Mouse (Mus musculus): ENCODE measurements around the gene Nod2. TPM values are rescaled to one million over a fixed set of nuclear protein-coding genes. Genes with fewer than 3 reads are reported as not detected.

The Nod2 gene
- polyA plus RNA-seq, 1 experiment from 2014 or later = 0.13 TPM

- ATAC-seq (ENCODE audit: insufficient number of reproducible peaks, insufficient read depth, low FRiP score, low read depth) = no peak
- 69% methylated on average over 6 of the region's 6 CpGs for WGBS
These were observed 15.3 kb downstream of the Nod2 start for GRCm38 (mm10) chr8:88662401-88662821.

DNA sequence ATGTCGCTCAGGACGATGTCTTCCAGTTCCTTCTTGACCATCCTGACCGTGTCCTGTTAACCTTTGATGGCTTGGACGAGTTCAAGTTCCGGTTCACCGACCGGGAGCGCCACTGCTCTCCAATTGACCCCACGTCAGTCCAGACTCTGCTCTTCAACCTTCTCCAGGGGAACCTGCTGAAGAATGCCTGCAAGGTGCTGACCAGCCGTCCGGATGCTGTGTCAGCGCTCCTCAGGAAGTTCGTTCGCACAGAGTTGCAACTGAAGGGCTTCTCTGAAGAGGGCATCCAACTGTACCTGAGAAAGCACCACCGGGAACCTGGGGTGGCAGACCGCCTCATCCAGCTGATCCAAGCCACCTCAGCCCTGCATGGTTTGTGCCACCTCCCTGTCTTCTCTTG, 17.0 kb downstream of the Nod2 start:
- Histone ChIP-seq H3K9ac (replicated peaks; ENCODE audit: low read depth, low read length) (no peak overlapping the region), H3K9me3 (ENCODE audit: control insufficient read depth, low read depth, low read length) (no peaks in the 10 kb centered on the region), H3K27ac (ENCODE audit: low read length) (no peak overlapping the region), H3K27me3 (ENCODE audit: control insufficient read depth, insufficient read depth, low read length) (no peaks in the 10 kb centered on the region), H3K36me3 (ENCODE audit: control insufficient read depth, insufficient read depth, low read length) (no peaks in the 10 kb centered on the region), H3K4me3 (ENCODE audit: low read depth, low read length) (no peak overlapping the region), H3K4me2 (replicated peaks; ENCODE audit: low read depth, low read length) (no peak overlapping the region), H3K4me1 (ENCODE audit: control insufficient read depth, insufficient read depth, low read length) (0 out of 2 replicates have a peak, but pooled peaks cover 3% of the 10 kb centered on the region)
- 86% methylated on average over 16 of the region's 16 CpGs for WGBS
- ATAC-seq (ENCODE audit: insufficient number of reproducible peaks, insufficient read depth, low FRiP score, low read depth) = no peak

More at GRCm38 (mm10) chr8:88662401-88662821, 15.3 kb downstream of the Nod2 start:
- Histone ChIP-seq H3K4me2 (replicated peaks; ENCODE audit: low read depth, low read length) (no peak overlapping the region), H3K9ac (replicated peaks; ENCODE audit: low read depth, low read length) (no peak overlapping the region), H3K4me3 (ENCODE audit: low read depth, low read length) (no peak overlapping the region), H3K4me1 (ENCODE audit: control insufficient read depth, insufficient read depth, low read length) (no peaks in the 10 kb centered on the region), H3K9me3 (ENCODE audit: control insufficient read depth, low read depth, low read length) (no peaks in the 10 kb centered on the region), H3K36me3 (ENCODE audit: control insufficient read depth, insufficient read depth, low read length) (no peaks in the 10 kb centered on the region), H3K27ac (ENCODE audit: low read length) (no peak overlapping the region), H3K27me3 (ENCODE audit: control insufficient read depth, insufficient read depth, low read length) (no peaks in the 10 kb centered on the region)

DNA sequence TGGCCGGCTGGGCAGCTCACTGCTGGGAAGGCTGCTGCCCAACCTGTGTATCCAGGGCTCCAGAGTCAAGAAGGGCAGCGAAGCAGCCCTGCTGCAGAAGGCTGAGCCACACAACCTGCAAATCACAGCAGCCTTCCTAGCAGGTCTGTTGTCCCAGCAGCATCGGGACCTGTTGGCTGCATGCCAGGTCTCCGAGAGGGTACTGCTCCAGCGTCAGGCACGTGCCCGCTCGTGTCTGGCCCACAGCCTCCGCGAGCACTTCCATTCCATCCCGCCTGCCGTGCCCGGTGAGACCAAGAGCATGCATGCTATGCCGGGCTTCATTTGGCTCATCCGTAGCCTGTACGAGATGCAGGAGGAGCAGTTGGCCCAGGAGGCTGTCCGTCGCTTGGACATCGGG, 17.8 kb downstream of the Nod2 start:
- Histone ChIP-seq H3K36me3 (ENCODE audit: control insufficient read depth, insufficient read depth, low read length) (no peaks in the 10 kb centered on the region), H3K9ac (replicated peaks; ENCODE audit: low read depth, low read length) (no peak overlapping the region), H3K27me3 (ENCODE audit: control insufficient read depth, insufficient read depth, low read length) (no peaks in the 10 kb centered on the region), H3K27ac (ENCODE audit: low read length) (no peak overlapping the region), H3K4me2 (replicated peaks; ENCODE audit: low read depth, low read length) (no peak overlapping the region), H3K4me1 (ENCODE audit: control insufficient read depth, insufficient read depth, low read length) (0 out of 2 replicates have a peak, but pooled peaks cover 3% of the 10 kb centered on the region), H3K9me3 (ENCODE audit: control insufficient read depth, low read depth, low read length) (no peaks in the 10 kb centered on the region), H3K4me3 (ENCODE audit: low read depth, low read length) (no peak overlapping the region)
- 84% methylated on average over 19 of the region's 19 CpGs for WGBS
- ATAC-seq (ENCODE audit: insufficient number of reproducible peaks, insufficient read depth, low FRiP score, low read depth) = no peak

DNA sequence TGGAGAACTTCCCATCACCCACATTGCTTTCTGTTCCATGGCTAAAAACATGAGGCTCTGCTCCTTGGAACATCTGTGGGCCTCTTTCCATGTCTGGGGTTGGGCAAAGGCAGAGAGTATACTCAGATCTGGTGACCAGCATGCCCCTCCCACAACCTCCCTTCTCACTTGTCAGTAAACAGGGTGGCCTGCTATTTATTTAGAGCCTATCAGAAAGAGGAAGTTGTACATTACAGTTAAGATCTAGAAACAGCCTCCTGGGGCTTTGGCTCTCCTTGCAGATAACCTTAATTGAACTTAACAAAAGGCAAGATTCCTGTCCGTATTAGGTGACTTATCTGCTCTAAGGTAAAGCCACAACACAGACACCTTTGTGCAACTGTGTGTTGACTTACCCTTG, 19.3 kb downstream of the Nod2 start:
- Histone ChIP-seq H3K27ac (ENCODE audit: low read length) (no peak overlapping the region), H3K36me3 (ENCODE audit: control insufficient read depth, insufficient read depth, low read length) (no peaks in the 10 kb centered on the region), H3K9me3 (ENCODE audit: control insufficient read depth, low read depth, low read length) (no peaks in the 10 kb centered on the region), H3K4me1 (ENCODE audit: control insufficient read depth, insufficient read depth, low read length) (0 out of 2 replicates have a peak, but pooled peaks cover 3% of the 10 kb centered on the region), H3K9ac (replicated peaks; ENCODE audit: low read depth, low read length) (no peak overlapping the region), H3K4me2 (replicated peaks; ENCODE audit: low read depth, low read length) (no peak overlapping the region), H3K27me3 (ENCODE audit: control insufficient read depth, insufficient read depth, low read length) (no peaks in the 10 kb centered on the region), H3K4me3 (ENCODE audit: low read depth, low read length) (no peak overlapping the region)
- no peak for ATAC-seq (ENCODE audit: insufficient number of reproducible peaks, insufficient read depth, low FRiP score, low read depth)
- 50% methylated on average over 1 of the region's 1 CpGs for WGBS

DNA sequence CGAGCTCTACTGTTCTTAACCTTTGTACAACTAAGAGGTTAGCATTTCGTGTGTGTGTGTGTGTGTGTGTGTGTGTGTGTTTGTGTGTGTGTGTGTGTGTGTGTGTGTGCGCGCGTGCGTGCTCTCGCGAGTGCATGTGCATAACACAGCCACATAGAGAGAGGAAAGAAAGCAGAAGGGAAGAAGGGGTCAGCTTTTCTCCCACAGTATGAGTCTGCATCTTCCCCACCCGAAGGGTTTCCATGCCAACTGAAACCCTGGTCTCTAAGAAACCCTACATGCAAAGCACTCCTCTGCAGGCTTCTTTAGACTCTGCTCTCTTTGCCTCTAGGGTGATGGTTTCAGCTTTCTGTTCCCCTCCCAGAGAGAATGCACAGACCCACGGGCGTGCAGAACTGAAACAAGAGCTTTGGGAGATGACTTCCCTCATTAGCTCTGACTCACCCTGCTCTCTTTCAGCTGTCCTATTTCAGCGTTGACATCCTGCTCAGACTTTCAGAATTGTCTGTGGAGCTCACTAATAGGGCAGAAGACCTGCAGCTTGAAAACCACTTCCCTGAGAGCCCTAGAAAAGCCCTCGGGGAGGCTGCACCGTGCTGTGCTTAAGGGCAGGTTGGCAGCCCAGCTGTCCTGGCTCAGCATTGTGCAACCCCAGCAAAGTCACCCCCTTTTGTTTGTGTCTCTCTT, 21.4 kb downstream of the Nod2 start:
- Histone ChIP-seq H3K4me3 (ENCODE audit: low read depth, low read length) (no peak overlapping the region), H3K27me3 (ENCODE audit: control insufficient read depth, insufficient read depth, low read length) (no peaks in the 10 kb centered on the region), H3K9ac (replicated peaks; ENCODE audit: low read depth, low read length) (no peak overlapping the region), H3K27ac (ENCODE audit: low read length) (no peak overlapping the region), H3K4me1 (ENCODE audit: control insufficient read depth, insufficient read depth, low read length) (0 out of 2 replicates have a peak, but pooled peaks cover 3% of the 10 kb centered on the region), H3K9me3 (ENCODE audit: control insufficient read depth, low read depth, low read length) (no peaks in the 10 kb centered on the region), H3K4me2 (replicated peaks; ENCODE audit: low read depth, low read length) (no peak overlapping the region), H3K36me3 (ENCODE audit: control insufficient read depth, insufficient read depth, low read length) (no peaks in the 10 kb centered on the region)
- ATAC-seq (ENCODE audit: insufficient number of reproducible peaks, insufficient read depth, low FRiP score, low read depth) = 0 out of 2 replicates have a peak, but pooled peaks have one; percentile 47
- WGBS = 57% methylated on average over 14 of the region's 14 CpGs

GRCm38 (mm10) chr8:88670782-88671181, 23.7 kb downstream of the Nod2 start:
- 81% methylated on average over 6 of the region's 6 CpGs for WGBS
- no peaks in the 10 kb centered on the region for H3K27me3 ChIP-seq (ENCODE audit: control insufficient read depth, insufficient read depth, low read length)
- H3K9ac ChIP-seq (replicated peaks; ENCODE audit: low read depth, low read length) = no peak overlapping the region
- ATAC-seq (ENCODE audit: insufficient number of reproducible peaks, insufficient read depth, low FRiP score, low read depth) = no peak
- H3K4me1 ChIP-seq (ENCODE audit: control insufficient read depth, insufficient read depth, low read length) = 0 out of 2 replicates have a peak, but pooled peaks cover 3% of the 10 kb centered on the region
- no peak overlapping the region for H3K4me3 ChIP-seq (ENCODE audit: low read depth, low read length)
- H3K36me3 ChIP-seq (ENCODE audit: control insufficient read depth, insufficient read depth, low read length) = no peaks in the 10 kb centered on the region
- H3K9me3 ChIP-seq (ENCODE audit: control insufficient read depth, low read depth, low read length) = no peaks in the 10 kb centered on the region
- H3K4me2 ChIP-seq (replicated peaks; ENCODE audit: low read depth, low read length) = no peak overlapping the region
- no peak overlapping the region for H3K27ac ChIP-seq (ENCODE audit: low read length)

DNA sequence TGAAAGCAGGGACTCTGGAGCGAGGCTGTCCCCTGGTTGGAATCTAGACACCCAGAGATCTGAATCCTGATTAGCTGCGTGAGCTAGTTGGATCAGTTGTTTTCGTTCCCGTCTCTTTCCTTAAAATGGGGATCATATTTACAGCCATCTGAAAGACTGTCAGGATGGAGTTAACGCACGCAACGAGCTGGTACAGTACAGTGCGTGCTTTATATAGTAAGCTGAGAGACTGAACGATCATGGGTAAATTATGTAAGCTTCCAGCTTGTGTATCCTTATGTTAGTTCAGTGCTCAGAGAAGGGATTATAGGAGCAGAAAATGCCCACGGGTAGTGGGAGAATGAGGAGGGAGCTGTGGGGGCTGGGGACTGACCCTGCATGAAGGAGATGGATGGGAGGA, 24.5 kb downstream of the Nod2 start:
- no peak for ATAC-seq (ENCODE audit: insufficient number of reproducible peaks, insufficient read depth, low FRiP score, low read depth)

DNA sequence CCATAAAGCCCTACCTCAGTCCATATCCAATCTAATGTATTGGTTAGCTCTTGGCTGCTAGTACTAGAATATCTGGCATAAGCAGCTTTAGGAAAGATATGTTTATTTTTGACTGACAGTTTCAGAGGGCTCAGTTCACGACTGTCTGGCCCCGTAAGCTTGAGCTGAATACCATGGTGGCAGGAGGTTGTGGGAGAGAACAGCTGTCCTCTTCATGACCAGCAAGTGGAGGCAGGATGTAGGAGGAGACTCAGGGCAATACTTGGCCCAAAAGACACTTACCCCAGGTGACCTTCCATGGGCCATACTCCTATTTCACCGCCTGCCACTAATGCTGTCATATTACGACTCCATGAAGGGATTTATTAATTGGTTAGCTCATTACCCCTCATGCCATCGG, 26.7 kb downstream of the Nod2 start:
- H3K4me3 ChIP-seq (ENCODE audit: low read depth, low read length) = no peak overlapping the region
- WGBS = 72% methylated on average over 5 of the region's 5 CpGs
- ATAC-seq (ENCODE audit: insufficient number of reproducible peaks, insufficient read depth, low FRiP score, low read depth) = no peak
- H3K9me3 ChIP-seq (ENCODE audit: control insufficient read depth, low read depth, low read length) = no peaks in the 10 kb centered on the region
- H3K4me1 ChIP-seq (ENCODE audit: control insufficient read depth, insufficient read depth, low read length) = no peaks in the 10 kb centered on the region
- H3K4me2 ChIP-seq (replicated peaks; ENCODE audit: low read depth, low read length) = no peak overlapping the region
- no peaks in the 10 kb centered on the region for H3K27me3 ChIP-seq (ENCODE audit: control insufficient read depth, insufficient read depth, low read length)
- H3K27ac ChIP-seq (ENCODE audit: low read length) = no peak overlapping the region
- H3K9ac ChIP-seq (replicated peaks; ENCODE audit: low read depth, low read length) = no peak overlapping the region
- no peaks in the 10 kb centered on the region for H3K36me3 ChIP-seq (ENCODE audit: control insufficient read depth, insufficient read depth, low read length)

More for the DNA sequence above, 24.5 kb downstream of the Nod2 start:
- Histone ChIP-seq H3K4me2 (replicated peaks; ENCODE audit: low read depth, low read length) (no peak overlapping the region; the same call in 1 of the 2 replicates), H3K27me3 (ENCODE audit: control insufficient read depth, insufficient read depth, low read length) (no peaks in the 10 kb centered on the region), H3K9ac (replicated peaks; ENCODE audit: low read depth, low read length) (no peak overlapping the region), H3K4me1 (ENCODE audit: control insufficient read depth, insufficient read depth, low read length) (0 out of 2 replicates have a peak, but pooled peaks cover 3% of the 10 kb centered on the region), H3K27ac (ENCODE audit: low read length) (no peak overlapping the region), H3K4me3 (ENCODE audit: low read depth, low read length) (no peak overlapping the region), H3K36me3 (ENCODE audit: control insufficient read depth, insufficient read depth, low read length) (no peaks in the 10 kb centered on the region), H3K9me3 (ENCODE audit: control insufficient read depth, low read depth, low read length) (no peaks in the 10 kb centered on the region)
- whole genome bisulfite sequencing = 72% methylated on average over 10 of the region's 10 CpGs
